Mouse (Mus musculus) stomach, postnatal 0 days (tissue): ENCODE measurements around the gene Zfp281. TPM values are rescaled to one million over a fixed set of nuclear protein-coding genes. Genes with fewer than 3 reads are reported as not detected.

Source experiments
- ATAC-seq: fragments of 200-750 bp; cut with Nextera tagmentation; 2 replicates; pipeline ENCODE4 v1.8.0; 2017; ENCODE audit not compliant: low FRiP score, low TSS enrichment
- DNase-seq: peaks from one replicate; pipeline ENCODE4 v3.0.0-alpha.2; 2016; ENCODE audit warnings: low spot score
- H3K27ac ChIP-seq: fragments of 300-500 bp; sonication (generic); replicated peaks from 2 replicates; pipeline ENCODE4 v1.5.1; 2014; ENCODE audit warnings: mild to moderate bottlenecking, control low read depth
- H3K27me3 ChIP-seq: fragments of 300-500 bp; sonication (generic); 2 replicates; pipeline ENCODE4 v1.6.1; 2014; ENCODE audit warnings: low read length; ENCODE audit not compliant: control insufficient read depth, insufficient read depth
- H3K36me3 ChIP-seq: fragments of 300-500 bp; sonication (generic); 2 replicates; pipeline ENCODE4 v1.6.1; 2014; ENCODE audit warnings: low read length, mixed read lengths; ENCODE audit not compliant: control insufficient read depth, insufficient read depth
- H3K4me1 ChIP-seq: fragments of 300-500 bp; sonication (generic); replicated peaks from 2 replicates; pipeline ENCODE4 v1.6.1; 2014; ENCODE audit warnings: antibody characterized with exemption; ENCODE audit not compliant: control insufficient read depth, insufficient read depth
- H3K4me2 ChIP-seq: fragments of 300-500 bp; sonication (generic); replicated peaks from 2 replicates; pipeline ENCODE4 v1.6.1; 2014; ENCODE audit warnings: low read depth, mild to moderate bottlenecking, control low read depth, moderate library complexity
- H3K4me3 ChIP-seq: fragments of 300-500 bp; sonication (generic); 2 replicates; pipeline ENCODE4 v1.5.1; 2014; ENCODE audit warnings: low read depth, low read length, control low read depth
- H3K9ac ChIP-seq: fragments of 300-500 bp; sonication (generic); 2 replicates; pipeline ENCODE4 v1.6.1; 2014; ENCODE audit warnings: mild to moderate bottlenecking, low read length, control low read depth, mixed read lengths
- H3K9me3 ChIP-seq: fragments of 300-500 bp; sonication (generic); 2 replicates; pipeline ENCODE4 v1.6.1; 2016; ENCODE audit warnings: low read length; ENCODE audit not compliant: control insufficient read depth
- CTCF ChIP-seq: IDR thresholded peaks from 2 replicates; pipeline ENCODE4 v1.5.1; 2016; ENCODE audit warnings: antibody characterized with exemption, low read depth, mild to moderate bottlenecking, moderate library complexity
- EP300 ChIP-seq: optimal IDR thresholded peaks from 2 replicates; pipeline ENCODE3; 2016; ENCODE audit warnings: antibody characterized with exemption
- WGBS: fragments of 180-500 bp; shearing (Covaris S2); extraction: QIAGEN DNeasy Blood & Tissue Kit; methylation state at CpG from one replicate; pipeline ENCODE4 v1.1.7; 2014; 5-methylcytosine and 5-hydroxymethylcytosine counted together
- polyA plus RNA-seq: library from polyadenylated mRNA; unstranded; fragments of >200 nt; fragmentation: Nextera tagmentation; extraction: Ambion mirVana; gene quantifications from 2 replicates; pipeline ENCODE4 v1.2.1, GENCODE M21; 2015

Gene Zfp281
- polyA plus RNA-seq, result 7.4 and 7.5 TPM in 2 replicates

GRCm38 (mm10) chr1:136624146-136625018 is at the start of gene Zfp281:
TSS of gene Zfp281 (plus strand) at chr1:136624901.
- peak within 1 kb of the TSS; percentile 88 for H3K4me3 ChIP-seq
- H3K36me3 ChIP-seq, result peaks cover 5% of the 10 kb centered on the region; the same call in 1 of the 2 replicates
- peak; percentile 95 for DNase-seq
- ATAC-seq, result peak; percentile 96
- H3K27me3 ChIP-seq, result no peaks in the 10 kb centered on the region
- 1% methylated on average over 44 of the region's 45 CpGs for WGBS
- TF ChIP-seq EP300, result no peak
- TF ChIP-seq CTCF, result peak; percentile 42
- peaks cover 14% of the 10 kb centered on the region; the same call in 1 of the 2 replicates for H3K4me1 ChIP-seq
- H3K9me3 ChIP-seq, result no peaks in the 10 kb centered on the region
- peak within 1 kb of the TSS; percentile 87 for H3K4me2 ChIP-seq
- peak within 1 kb of the TSS; percentile 93 for H3K27ac ChIP-seq
- H3K9ac ChIP-seq, result peak within 1 kb of the TSS; percentile 93

DNA sequence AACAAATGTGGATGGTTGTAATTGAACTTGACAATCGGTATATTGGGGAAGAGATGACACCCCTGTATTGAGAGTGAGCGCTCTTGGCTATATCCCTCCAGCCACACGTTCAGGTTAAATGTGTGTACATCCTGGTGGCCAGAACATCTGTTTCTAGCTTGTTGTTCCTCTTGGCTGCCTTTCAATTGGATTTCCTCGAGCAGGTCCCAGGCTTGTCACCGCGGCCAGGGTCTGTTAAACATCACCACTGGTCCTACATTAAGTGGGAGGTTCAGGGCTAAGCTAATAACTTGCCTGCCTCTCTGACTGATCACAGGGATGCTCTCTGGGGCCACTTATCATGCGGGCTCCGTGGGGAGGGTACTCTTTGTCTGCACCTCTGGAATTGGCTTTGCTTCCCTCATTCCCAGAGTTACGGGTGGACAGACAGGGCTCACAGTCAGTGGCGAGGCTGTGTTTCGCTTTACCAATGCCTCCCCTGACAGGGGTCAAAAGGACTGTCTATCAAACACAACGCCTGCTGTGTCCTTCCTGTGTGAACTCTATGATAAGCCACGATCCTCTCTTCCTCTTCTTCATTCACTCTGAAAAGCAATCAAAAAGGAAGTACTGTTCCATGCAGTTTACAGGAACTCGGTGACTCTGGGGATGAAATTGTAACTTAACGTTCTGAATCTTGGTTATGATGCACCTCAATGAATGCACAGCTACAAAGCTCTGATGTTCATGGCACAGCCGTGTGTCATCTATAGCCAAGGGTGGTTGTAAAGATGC is 46.6 kb upstream of the Zfp281 start:
- Histone ChIP-seq H3K4me1 (no peaks in the 10 kb centered on the region), H3K27ac (no peak overlapping the region), H3K27me3 (no peaks in the 10 kb centered on the region), H3K9me3 (no peaks in the 10 kb centered on the region), H3K4me3 (no peak overlapping the region), H3K9ac (no peak overlapping the region), H3K4me2 (no peak overlapping the region; the same call in 1 of the 2 replicates), H3K36me3 (no peaks in the 10 kb centered on the region)
- DNase-seq, result no peak
- TF ChIP-seq EP300 (no peak), CTCF (no peak)
- WGBS, result 42% methylated on average over 16 of the region's 16 CpGs
- ATAC-seq, result no peak

GRCm38 (mm10) chr1:136579360-136579759 is 45.3 kb upstream of the Zfp281 start:
- DNase-seq (no peak), ATAC-seq (no peak)
- Histone ChIP-seq H3K4me1 (no peaks in the 10 kb centered on the region), H3K36me3 (no peaks in the 10 kb centered on the region), H3K9me3 (no peaks in the 10 kb centered on the region), H3K27ac (no peak overlapping the region), H3K27me3 (no peaks in the 10 kb centered on the region), H3K4me2 (no peak overlapping the region), H3K9ac (no peak overlapping the region), H3K4me3 (no peak overlapping the region)
- WGBS, result 83% methylated on average over 14 of the region's 14 CpGs
- TF ChIP-seq CTCF, result no peak
- TF ChIP-seq EP300, result no peak

DNA sequence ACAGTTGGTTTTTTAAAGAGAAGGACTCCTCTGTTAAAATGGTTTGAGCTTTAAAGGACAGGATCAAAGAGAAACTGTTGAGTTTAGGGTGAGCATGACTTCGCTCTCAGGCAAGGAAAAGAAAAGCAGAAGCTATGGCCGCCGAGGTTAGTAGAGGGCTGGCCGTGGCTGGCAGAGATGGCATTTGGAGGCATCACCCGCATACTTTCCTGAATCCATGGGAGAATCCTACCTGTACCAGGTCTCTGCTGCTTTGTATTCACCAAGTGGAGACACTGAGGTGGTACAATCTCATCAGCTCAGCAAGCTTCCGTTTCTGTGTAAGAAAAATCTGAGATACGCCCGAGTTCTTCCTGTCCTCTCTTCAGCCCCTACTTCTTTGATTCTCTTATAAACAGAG is 44.4 kb upstream of the Zfp281 start:
- Histone ChIP-seq H3K4me1 (no peaks in the 10 kb centered on the region), H3K4me3 (no peak overlapping the region), H3K27ac (no peak overlapping the region), H3K9ac (no peak overlapping the region), H3K36me3 (no peaks in the 10 kb centered on the region), H3K4me2 (no peak overlapping the region), H3K9me3 (no peaks in the 10 kb centered on the region), H3K27me3 (no peaks in the 10 kb centered on the region)
- TF ChIP-seq CTCF (no peak), EP300 (no peak)
- no peak for DNase-seq
- WGBS, result 63% methylated on average over 8 of the region's 8 CpGs
- no peak for ATAC-seq

- WGBS, result 88% methylated on average over 8 of the region's 8 CpGs
- no peak for TF ChIP-seq EP300
- no peak for TF ChIP-seq CTCF
- Histone ChIP-seq H3K36me3 (no peaks in the 10 kb centered on the region), H3K4me2 (no peak overlapping the region), H3K9me3 (no peaks in the 10 kb centered on the region), H3K4me1 (no peaks in the 10 kb centered on the region), H3K27ac (no peak overlapping the region), H3K27me3 (no peaks in the 10 kb centered on the region), H3K4me3 (no peak overlapping the region), H3K9ac (no peak overlapping the region)
- DNase-seq (no peak), ATAC-seq (no peak)
Observed at GRCm38 (mm10) chr1:136581841-136582240, 42.9 kb upstream of the Zfp281 start.
